Mouse (Mus musculus): ENCODE results near the gene Pkig.

GRCm38 (mm10) chr2:163675662-163676061 is 17.5 kb downstream of the Pkig start:
- TF ChIP-seq CTCF (IDR thresholded peaks at IDR 0.05 in 2 of 3, conservative IDR thresholded peaks at IDR 0.05 in 1 of 3; ENCODE audit: control insufficient read depth in 1 of 3, insufficient read depth in 1 of 3, low read depth in 2 of 3, low read length in 3 of 3, poor library complexity in 1 of 3, severe bottlenecking in 1 of 3) = no peak
- TF ChIP-seq ELF1 (IDR thresholded peaks at IDR 0.05; ENCODE audit: low read depth, low read length) = no peak
- no peak for TF ChIP-seq GATA1 (IDR thresholded peaks at IDR 0.05; ENCODE audit: low read depth, low read length)
- no peak for TF ChIP-seq EP300 (IDR thresholded peaks at IDR 0.05; ENCODE audit: low read depth in 1 of 2, low read length in 2 of 2)
- TF ChIP-seq POLR2A (IDR thresholded peaks at IDR 0.05; ENCODE audit: control insufficient read depth in 1 of 2, insufficient read depth in 1 of 2, low read depth in 1 of 2, low read length in 2 of 2, poor library complexity in 1 of 2) = no peak
- no peak for TF ChIP-seq ZNF384 (IDR thresholded peaks at IDR 0.05; ENCODE audit: low read depth, low read length)
- no peak for TF ChIP-seq MEF2A (IDR thresholded peaks at IDR 0.05; ENCODE audit: extremely low read depth, insufficient replicate concordance, low read depth, low read length, poor library complexity, severe bottlenecking)
- TF ChIP-seq SIN3A (IDR thresholded peaks at IDR 0.05; ENCODE audit: low read length) = no peak
- no peak for TF ChIP-seq ZMIZ1 (IDR thresholded peaks at IDR 0.05; ENCODE audit: low read depth, low read length)
